In genomic region chr8:79984946-79985345, GRCm38 (mm10) we compare ENCODE assay signal across 25 mouse cellular contexts.
A peak's percentile ranks its signal among the peaks of the same experiment; 100 is the strongest.
DNase-seq lines count a peak whose midpoint lies in the region; ATAC-seq lines count a peak whose summit lies in the region.
"Had no signal": no experiment of that assay in that cellular context is flagged by ENCODE, and none has a peak within 500 bp of the region (broad histone marks: within the 10 kb centered on the region; RNA-seq: fewer than 3 reads in every experiment).

No protein-coding gene starts in this region.

- no peak overlapping the region for H3K4me3 ChIP-seq in forebrain, embryonic 11.5 days (ENCODE audit: low read depth, low read length)
- H3K4me3 ChIP-seq in forebrain, embryonic 14.5 days (ENCODE audit: low read depth, low read length) = no peak overlapping the region
- no peak overlapping the region for H3K4me3 ChIP-seq in embryonic facial prominence, embryonic 10.5 days
- H3K4me3 ChIP-seq in forebrain, embryonic 15.5 days = no peak overlapping the region
- H3K4me3 ChIP-seq: forebrain, embryonic 10.5 days; hindbrain, embryonic 10.5 days; hindbrain, embryonic 13.5 days; intestine, embryonic 15.5 days had no signal

- H3K4me2 ChIP-seq in forebrain, embryonic 11.5 days (ENCODE audit: low read depth, low read length, severe bottlenecking) = no peak overlapping the region
- H3K4me2 ChIP-seq in forebrain, embryonic 14.5 days (ENCODE audit: low read length) = no peak overlapping the region
- no peak overlapping the region for H3K4me2 ChIP-seq in forebrain, embryonic 15.5 days (replicated peaks)
- H3K4me2 ChIP-seq: heart, embryonic 11.5 days; hindbrain, embryonic 13.5 days; intestine, embryonic 15.5 days had no signal

- H3K27me3 ChIP-seq in forebrain, embryonic 11.5 days (ENCODE audit: control insufficient read depth, insufficient read depth, low read length) = no peaks in the 10 kb centered on the region
- H3K27me3 ChIP-seq in forebrain, embryonic 14.5 days (replicated peaks; ENCODE audit: control insufficient read depth, insufficient read depth, low read length) = no peaks in the 10 kb centered on the region
- no peaks in the 10 kb centered on the region for H3K27me3 ChIP-seq in embryonic facial prominence, embryonic 10.5 days (replicated peaks; ENCODE audit: low read depth, poor library complexity, severe bottlenecking)
- no peaks in the 10 kb centered on the region for H3K27me3 ChIP-seq in forebrain, embryonic 15.5 days
- H3K27me3 ChIP-seq: CH12.LX; hindbrain, embryonic 13.5 days; intestine, embryonic 15.5 days had no signal

- 54% methylated on average over 2 of the region's 2 CpGs for WGBS in forebrain, embryonic 11.5 days
- WGBS in forebrain, embryonic 14.5 days = 27% methylated on average over 2 of the region's 2 CpGs
- 34% methylated on average over 2 of the region's 2 CpGs for WGBS in embryonic facial prominence, embryonic 10.5 days
- WGBS in forebrain, embryonic 15.5 days = 47% methylated on average over 2 of the region's 2 CpGs

- H3K27ac ChIP-seq in forebrain, embryonic 11.5 days (ENCODE audit: low read depth, low read length) = no peak overlapping the region
- no peak overlapping the region for H3K27ac ChIP-seq in forebrain, embryonic 14.5 days (ENCODE audit: low read depth, low read length)
- no peak overlapping the region for H3K27ac ChIP-seq in embryonic facial prominence, embryonic 10.5 days (replicated peaks)
- no peak overlapping the region for H3K27ac ChIP-seq in forebrain, embryonic 15.5 days (replicated peaks)
- H3K27ac ChIP-seq: forebrain, embryonic 10.5 days; hindbrain, embryonic 10.5 days; hindbrain, embryonic 13.5 days; intestine, embryonic 15.5 days had no signal

- no peaks in the 10 kb centered on the region; the same call in 1 of the 2 replicates for H3K4me1 ChIP-seq in forebrain, embryonic 11.5 days (replicated peaks; ENCODE audit: control insufficient read depth, insufficient read depth, low read length)
- H3K4me1 ChIP-seq in forebrain, embryonic 14.5 days (ENCODE audit: control insufficient read depth, insufficient read depth, low read length) = no peaks in the 10 kb centered on the region
- H3K4me1 ChIP-seq in embryonic facial prominence, embryonic 10.5 days = peaks cover 28% of the 10 kb centered on the region
- no peaks in the 10 kb centered on the region for H3K4me1 ChIP-seq in forebrain, embryonic 15.5 days
- H3K4me1 ChIP-seq: hindbrain, embryonic 13.5 days; intestine, embryonic 15.5 days had no signal

- no peak overlapping the region for H3K9ac ChIP-seq in forebrain, embryonic 11.5 days (ENCODE audit: low read length)
- no peak overlapping the region for H3K9ac ChIP-seq in forebrain, embryonic 14.5 days (ENCODE audit: low read length)
- no peak overlapping the region for H3K9ac ChIP-seq in forebrain, embryonic 15.5 days (replicated peaks)
- H3K9ac ChIP-seq: hindbrain, embryonic 13.5 days; intestine, embryonic 15.5 days had no signal

- no peaks in the 10 kb centered on the region for H3K9me3 ChIP-seq in forebrain, embryonic 11.5 days (ENCODE audit: control insufficient read depth, low read length)
- no peaks in the 10 kb centered on the region for H3K9me3 ChIP-seq in forebrain, embryonic 14.5 days (replicated peaks; ENCODE audit: control insufficient read depth, low read length)
- no peaks in the 10 kb centered on the region for H3K9me3 ChIP-seq in embryonic facial prominence, embryonic 10.5 days
- H3K9me3 ChIP-seq in forebrain, embryonic 15.5 days = no peaks in the 10 kb centered on the region
- H3K9me3 ChIP-seq: forebrain, embryonic 10.5 days; G1E; hindbrain, embryonic 10.5 days; hindbrain, embryonic 13.5 days; intestine, embryonic 15.5 days had no signal

- 0 out of 2 replicates have a peak, but pooled peaks have one; percentile 12 for ATAC-seq in forebrain, embryonic 11.5 days (replicated peaks; ENCODE audit: low FRiP score)
- ATAC-seq in forebrain, embryonic 14.5 days = no peak
- ATAC-seq in forebrain, embryonic 15.5 days (replicated peaks) = no peak
- ATAC-seq: forebrain, embryonic 16.5 days; hindbrain, embryonic 16.5 days; intestine, embryonic 15.5 days had no signal

- H3K36me3 ChIP-seq in forebrain, embryonic 11.5 days (ENCODE audit: control insufficient read depth, insufficient read depth, low read length) = no peaks in the 10 kb centered on the region
- H3K36me3 ChIP-seq in forebrain, embryonic 14.5 days (ENCODE audit: control insufficient read depth, insufficient read depth, low read length) = no peaks in the 10 kb centered on the region
- no peaks in the 10 kb centered on the region for H3K36me3 ChIP-seq in embryonic facial prominence, embryonic 10.5 days (replicated peaks)
- no peaks in the 10 kb centered on the region for H3K36me3 ChIP-seq in forebrain, embryonic 15.5 days
- H3K36me3 ChIP-seq: forebrain, embryonic 10.5 days; G1E; hindbrain, embryonic 10.5 days; hindbrain, embryonic 13.5 days; intestine, embryonic 15.5 days had no signal

- DNase-seq in forebrain, embryonic 11.5 days (ENCODE audit: low spot score) = no peak
- no peak for DNase-seq in forebrain, embryonic 14.5 days (ENCODE audit: low spot score)
- peak; percentile 18 for DNase-seq in Muller cell, postnatal 12 days (ENCODE audit: inconsistent ontology term)
- DNase-seq in embryonic facial prominence, embryonic 10.5 days (ENCODE audit: low spot score) = peak; percentile 27
- peak; percentile 66 for DNase-seq in retina, postnatal 1 day
- DNase-seq in layer of hippocampus, postnatal 14 days (ENCODE audit: low spot score in 2 of 2) = no peak
- DNase-seq: adrenal gland, adult 2 months; adrenal gland, postnatal 14 days; B cell, adult 2 months; cerebellum, adult 11-12 months; cerebellum, adult 8-10 months; cerebellum, postnatal 10 days; cerebellum, postnatal 36 days; gastrocnemius, postnatal 14 days; heart, adult 11 months had no signal

Comparison
In these comparisons a context has a peak if more than half of its experiments do, and no peak if none do; other contexts are left out.
1. DNase-seq: peak in Muller cell, postnatal 12 days (single experiment), embryonic facial prominence, embryonic 10.5 days (single experiment) and retina, postnatal 1 day (single experiment); none in forebrain, embryonic 11.5 days (single experiment), forebrain, embryonic 14.5 days (single experiment) and layer of hippocampus, postnatal 14 days (0 of 2).